Comparison of ENCODE assay signal across 9 mouse cellular contexts in the genomic region with DNA sequence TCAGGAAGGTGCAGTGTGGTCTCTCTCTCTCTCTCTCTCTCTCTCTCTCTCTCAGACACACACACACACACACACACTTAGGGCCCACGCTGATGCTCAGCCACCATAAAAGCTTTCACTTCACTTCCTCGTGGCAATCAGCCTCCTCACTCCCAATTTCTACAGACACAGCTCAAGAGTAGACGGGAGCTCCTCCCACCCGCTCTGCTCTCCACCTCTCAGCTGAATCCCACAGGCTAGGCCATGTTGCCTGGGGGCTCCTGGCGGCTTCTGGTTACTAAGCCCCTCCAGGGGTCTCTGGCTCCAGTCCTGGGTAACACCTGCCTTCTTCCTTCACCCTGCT. TPM values are rescaled to one million over a fixed set of nuclear protein-coding genes. Genes with fewer than 3 reads are reported as not detected.
DNase-seq lines count a peak whose midpoint lies in the region; ATAC-seq and TF ChIP-seq lines count a peak whose summit lies in the region.
"Had no signal": no experiment of that assay in that cellular context is flagged by ENCODE, and none has a peak within 500 bp of the region (broad histone marks: within the 10 kb centered on the region; RNA-seq: fewer than 3 reads in every experiment).

No protein-coding gene starts in this region.

- no peak overlapping the region for H3K9ac ChIP-seq in kidney, embryonic 14.5 days (ENCODE audit: low read depth, low read length)
- H3K9ac ChIP-seq in liver, embryonic 16.5 days (ENCODE audit: low read depth, low read length), result no peak overlapping the region
- H3K9ac ChIP-seq: hindbrain, embryonic 15.5 days had no signal

- TF ChIP-seq CTCF in kidney, adult 2 months (conservative IDR thresholded peaks at IDR 0.05; ENCODE audit: insufficient read depth, insufficient read length, low read depth, low read length), result no peak
- no peak for TF ChIP-seq CTCF in E14TG2a.4 (conservative IDR thresholded peaks at IDR 0.05; ENCODE audit: low read length)

- H3K4me2 ChIP-seq in kidney, embryonic 14.5 days (replicated peaks; ENCODE audit: low read depth, low read length), result no peak overlapping the region
- H3K4me2 ChIP-seq in liver, embryonic 16.5 days (ENCODE audit: low read depth, low read length), result peak overlapping the region; percentile 35
- H3K4me2 ChIP-seq: hindbrain, embryonic 15.5 days had no signal

- H3K4me3 ChIP-seq in kidney, embryonic 14.5 days (ENCODE audit: low read length), result no peak overlapping the region
- H3K4me3 ChIP-seq in kidney, adult 2 months (ENCODE audit: insufficient read depth, low read depth, low read length), result no peak overlapping the region
- peak overlapping the region; percentile 13 for H3K4me3 ChIP-seq in E14TG2a.4 (replicated peaks; ENCODE audit: low read length)
- H3K4me3 ChIP-seq in liver, embryonic 16.5 days (ENCODE audit: low read depth, low read length), result no peak overlapping the region
- H3K4me3 ChIP-seq: hindbrain, embryonic 15.5 days had no signal

- no peaks in the 10 kb centered on the region for H3K9me3 ChIP-seq in kidney, embryonic 14.5 days (ENCODE audit: control insufficient read depth, low read length)
- H3K9me3 ChIP-seq in E14TG2a.4 (ENCODE audit: low read length), result no peaks in the 10 kb centered on the region
- H3K9me3 ChIP-seq in liver, embryonic 16.5 days (replicated peaks; ENCODE audit: control insufficient read depth, low read length), result no peaks in the 10 kb centered on the region
- H3K9me3 ChIP-seq: hindbrain, embryonic 15.5 days had no signal

- H3K36me3 ChIP-seq in kidney, embryonic 14.5 days (ENCODE audit: control insufficient read depth, insufficient read depth, low read length), result no peaks in the 10 kb centered on the region
- no peaks in the 10 kb centered on the region for H3K36me3 ChIP-seq in kidney, adult 2 months (ENCODE audit: control insufficient read depth, insufficient read depth, low read length)
- H3K36me3 ChIP-seq in E14TG2a.4 (ENCODE audit: insufficient read depth, low read length), result no peaks in the 10 kb centered on the region
- no peaks in the 10 kb centered on the region for H3K36me3 ChIP-seq in liver, embryonic 16.5 days (ENCODE audit: control insufficient read depth, insufficient read depth)
- H3K36me3 ChIP-seq: hindbrain, embryonic 15.5 days had no signal

- ATAC-seq in kidney, embryonic 14.5 days (ENCODE audit: low FRiP score, low TSS enrichment), result peak; percentile 25; the same call in 1 of the 2 replicates
- peak; percentile 7; the same call in 1 of the 2 replicates for ATAC-seq in liver, embryonic 16.5 days (ENCODE audit: low read depth)
- no peak for ATAC-seq in inflammation-experienced regulatory T-cells, adult 6 months

- WGBS in kidney, embryonic 14.5 days, result 36% methylated on average over 5 of the region's 5 CpGs
- 58% methylated on average over 5 of the region's 5 CpGs for WGBS in kidney, adult 2 months
- WGBS in liver, embryonic 16.5 days (ENCODE audit: insufficient replicate concordance), result 22% methylated on average over 5 of the region's 5 CpGs

- DNase-seq in kidney, adult 2 months, result no peak
- DNase-seq in brain, adult 2 months (ENCODE audit: low read depth, low spot score), result peak; percentile 45
- DNase-seq in urinary bladder, postnatal 10 days (ENCODE audit: low spot score), result no peak
- DNase-seq: cerebellum, postnatal 14 days had no signal

- H3K4me1 ChIP-seq in kidney, embryonic 14.5 days (ENCODE audit: control insufficient read depth, insufficient read depth, low read length), result peaks cover 13% of the 10 kb centered on the region
- no peaks in the 10 kb centered on the region for H3K4me1 ChIP-seq in kidney, adult 2 months (ENCODE audit: control insufficient read depth, insufficient read depth, low read length)
- peaks cover 24% of the 10 kb centered on the region for H3K4me1 ChIP-seq in E14TG2a.4 (replicated peaks; ENCODE audit: low read depth, low read length)
- peaks cover 47% of the 10 kb centered on the region for H3K4me1 ChIP-seq in liver, embryonic 16.5 days (ENCODE audit: control insufficient read depth, low read depth, low read length)

- H3K27me3 ChIP-seq in kidney, embryonic 14.5 days (ENCODE audit: control insufficient read depth, insufficient read depth, low read length), result no peaks in the 10 kb centered on the region
- no peaks in the 10 kb centered on the region for H3K27me3 ChIP-seq in kidney, adult 2 months (replicated peaks; ENCODE audit: control insufficient read depth, insufficient read depth, low read length)
- no peaks in the 10 kb centered on the region for H3K27me3 ChIP-seq in E14TG2a.4 (ENCODE audit: insufficient read depth, low read length)
- H3K27me3 ChIP-seq in liver, embryonic 16.5 days (ENCODE audit: control insufficient read depth, insufficient read depth, low read depth, low read length), result no peaks in the 10 kb centered on the region
- H3K27me3 ChIP-seq: hindbrain, embryonic 15.5 days had no signal

- TF ChIP-seq POLR2A in kidney, adult 2 months (IDR thresholded peaks at IDR 0.05; ENCODE audit: low read depth, low read length), result no peak

- H3K27ac ChIP-seq in kidney, embryonic 14.5 days (ENCODE audit: low read depth, low read length), result no peak overlapping the region
- no peak overlapping the region for H3K27ac ChIP-seq in kidney, adult 2 months (ENCODE audit: insufficient read depth, low read depth, low read length)
- H3K27ac ChIP-seq in liver, embryonic 16.5 days (ENCODE audit: low read length), result peak overlapping the region; percentile 80
- H3K27ac ChIP-seq: hindbrain, embryonic 15.5 days had no signal

RNA-seq across cellular contexts. Expression of gene Rgs10, which starts 25.6 kb away (rescaled TPM):
- 7.6 and 8.7 TPM in 2 replicates for polyA plus RNA-seq in kidney, embryonic 14.5 days (2014; fragmentation: Nextera tagmentation; extraction: Ambion mirVana)
- 2.3 and 5.1 TPM in 2 replicates for polyA plus RNA-seq in kidney, adult 2 months (2012; rRNA removed)
- polyA plus RNA-seq in liver, embryonic 16.5 days (2015; fragmentation: Nextera tagmentation; extraction: Ambion mirVana), result 27.6 and 29.6 TPM in 2 replicates
- polyA plus RNA-seq in inflammation-experienced regulatory T-cells, adult 6 months (2017; shearing (Covaris generic)), result 100 to 1,000 TPM in 2 of 3 experiments, 10 to 100 TPM in 1; 53.2 to 448 (median 275) TPM
